20 mouse cellular contexts compared by ENCODE assay signal in genomic region chr19:43480512-43480911, GRCm38 (mm10). TPM values are rescaled to one million over a fixed set of nuclear protein-coding genes. Genes with fewer than 3 reads are reported as not detected.
DNase-seq lines count a peak whose midpoint lies in the region; ATAC-seq and TF ChIP-seq lines count a peak whose summit lies in the region.
"Had no signal": no experiment of that assay in that cellular context is flagged by ENCODE, and none has a peak within 500 bp of the region (broad histone marks: within the 10 kb centered on the region; RNA-seq: fewer than 3 reads in every experiment).

No protein-coding gene starts in this region.

- peak; percentile 38 for DNase-seq in 3T3-L1 (ENCODE audit: low read depth, low spot score)
- DNase-seq in NIH3T3 (ENCODE audit: low read depth): peak; percentile 42
- DNase-seq in embryonic facial prominence, embryonic 14.5 days (ENCODE audit: low spot score): peak; percentile 42
- DNase-seq in left cerebral cortex, postnatal 25 days (ENCODE audit: low spot score in 2 of 2): no peak
- DNase-seq in thymus, postnatal 36 days: no peak
- DNase-seq in left cerebral cortex, postnatal 10 days (ENCODE audit: extremely low spot score in 1 of 2, low spot score in 2 of 2): no peak
- DNase-seq: adrenal gland, postnatal 10 days; cerebellum, adult 11-12 months; cerebellum, adult 9-10 months; cerebellum, postnatal 25 days; gastrocnemius, postnatal 36 days; heart, adult 11 months; heart, postnatal 10 days; heart, postnatal 4 days; kidney, adult 2 months had no signal

- no peaks in the 10 kb centered on the region for H3K9me3 ChIP-seq in intestine, postnatal 0 days (ENCODE audit: control insufficient read depth)
- no peaks in the 10 kb centered on the region for H3K9me3 ChIP-seq in intestine, embryonic 15.5 days
- H3K9me3 ChIP-seq in embryonic facial prominence, embryonic 14.5 days (ENCODE audit: control insufficient read depth, low read length): no peaks in the 10 kb centered on the region
- H3K9me3 ChIP-seq: hindbrain, embryonic 12.5 days had no signal

- H3K36me3 ChIP-seq in intestine, postnatal 0 days (ENCODE audit: control insufficient read depth, insufficient read depth): no peaks in the 10 kb centered on the region
- H3K36me3 ChIP-seq in intestine, embryonic 15.5 days: no peaks in the 10 kb centered on the region
- H3K36me3 ChIP-seq in embryonic facial prominence, embryonic 14.5 days (ENCODE audit: control insufficient read depth, insufficient read depth, low read length): no peaks in the 10 kb centered on the region
- H3K36me3 ChIP-seq: hindbrain, embryonic 12.5 days had no signal

- TF ChIP-seq CTCF in intestine, postnatal 0 days (IDR thresholded peaks at IDR 0.05; ENCODE audit: low read depth): no peak

- no peak overlapping the region for H3K27ac ChIP-seq in intestine, postnatal 0 days (ENCODE audit: low read depth, low read length)
- H3K27ac ChIP-seq in intestine, embryonic 15.5 days: no peak overlapping the region
- peak overlapping the region; percentile 31 for H3K27ac ChIP-seq in embryonic facial prominence, embryonic 14.5 days (replicated peaks; ENCODE audit: low read depth, low read length)
- H3K27ac ChIP-seq: hindbrain, embryonic 12.5 days had no signal

- no peak for ATAC-seq in intestine, postnatal 0 days
- ATAC-seq in intestine, embryonic 15.5 days: no peak
- no peak for ATAC-seq in embryonic facial prominence, embryonic 14.5 days (ENCODE audit: low read depth)
- ATAC-seq: forebrain, embryonic 14.5 days; hindbrain, embryonic 16.5 days had no signal

- H3K27me3 ChIP-seq in intestine, postnatal 0 days (replicated peaks; ENCODE audit: control insufficient read depth, insufficient read depth, low read length): no peaks in the 10 kb centered on the region
- no peaks in the 10 kb centered on the region for H3K27me3 ChIP-seq in intestine, embryonic 15.5 days (replicated peaks)
- H3K27me3 ChIP-seq in embryonic facial prominence, embryonic 14.5 days (replicated peaks; ENCODE audit: control insufficient read depth, insufficient read depth, low read length): no peaks in the 10 kb centered on the region
- H3K27me3 ChIP-seq: hindbrain, embryonic 12.5 days had no signal

- no peaks in the 10 kb centered on the region for H3K4me1 ChIP-seq in intestine, postnatal 0 days (replicated peaks; ENCODE audit: control insufficient read depth, insufficient read depth, low read length)
- H3K4me1 ChIP-seq in intestine, embryonic 15.5 days (replicated peaks): no peaks in the 10 kb centered on the region
- peaks cover 17% of the 10 kb centered on the region; the same call in 1 of the 2 replicates for H3K4me1 ChIP-seq in embryonic facial prominence, embryonic 14.5 days (ENCODE audit: control insufficient read depth, insufficient read depth, low read length)

- WGBS in intestine, postnatal 0 days: 56% methylated on average over 9 of the region's 9 CpGs
- WGBS in intestine, embryonic 15.5 days: 69% methylated on average over 9 of the region's 9 CpGs
- WGBS in embryonic facial prominence, embryonic 14.5 days: 40% methylated on average over 9 of the region's 9 CpGs

- intact Hi-C loops in left cerebral cortex, postnatal 25 days (cut with DNase I): no loop called here
- intact Hi-C loops in left cerebral cortex, postnatal 10 days (cut with DNase I): loop anchor here (10.0 kb wide), 1 partner anchor 686 kb away; no protein-coding TSS in a partner anchor

- H3K4me2 ChIP-seq in intestine, postnatal 0 days (replicated peaks; ENCODE audit: low read depth): no peak overlapping the region
- no peak overlapping the region for H3K4me2 ChIP-seq in intestine, embryonic 15.5 days (replicated peaks)
- H3K4me2 ChIP-seq in embryonic facial prominence, embryonic 14.5 days (ENCODE audit: low read depth, low read length): no peak overlapping the region
- H3K4me2 ChIP-seq: hindbrain, embryonic 12.5 days had no signal

- 0 out of 2 replicates have a peak overlapping the region, but pooled peaks have one; percentile 11 for H3K9ac ChIP-seq in intestine, postnatal 0 days (ENCODE audit: low read depth, low read length)
- H3K9ac ChIP-seq in intestine, embryonic 15.5 days: no peak overlapping the region
- H3K9ac ChIP-seq in embryonic facial prominence, embryonic 14.5 days (ENCODE audit: low read depth, low read length): no peak overlapping the region
- H3K9ac ChIP-seq: hindbrain, embryonic 12.5 days had no signal

- no peak overlapping the region for H3K4me3 ChIP-seq in intestine, postnatal 0 days (ENCODE audit: low read depth, low read length)
- no peak overlapping the region for H3K4me3 ChIP-seq in intestine, embryonic 15.5 days (replicated peaks)
- H3K4me3 ChIP-seq in embryonic facial prominence, embryonic 14.5 days (ENCODE audit: low read depth, low read length): no peak overlapping the region
- H3K4me3 ChIP-seq: hindbrain, embryonic 12.5 days had no signal

RNA-seq across cellular contexts. Expression of gene Cnnm1, which starts 40.3 kb away (rescaled TPM):
- 5.4 and 5.5 TPM in 2 replicates for polyA plus RNA-seq in intestine, postnatal 0 days (2015; fragmentation: Nextera tagmentation; extraction: Ambion mirVana)
- 0.64 and 0.93 TPM in 2 replicates for polyA plus RNA-seq in intestine, embryonic 15.5 days (2015; fragmentation: Nextera tagmentation; extraction: Ambion mirVana)
- 0.96 and 1.4 TPM in 2 replicates for polyA plus RNA-seq in embryonic facial prominence, embryonic 14.5 days (2014; fragmentation: Nextera tagmentation; extraction: Ambion mirVana)
- total RNA-seq in left cerebral cortex, postnatal 25 days (2021): 10 to 100 TPM; 95.3 to 98.9 TPM
- 10 to 100 TPM; 39.3 to 40.4 TPM for total RNA-seq in left cerebral cortex, postnatal 10 days (2021)
- total RNA-seq: gastrocnemius, postnatal 36 days had no signal

RNA-seq across cellular contexts. Expression of gene Got1, which starts 43.9 kb away (rescaled TPM):
- polyA plus RNA-seq in intestine, postnatal 0 days (2015; fragmentation: Nextera tagmentation; extraction: Ambion mirVana): 82.3 and 85.0 TPM in 2 replicates
- polyA plus RNA-seq in intestine, embryonic 15.5 days (2015; fragmentation: Nextera tagmentation; extraction: Ambion mirVana): 58.7 and 60.7 TPM in 2 replicates
- 33.1 and 34.4 TPM in 2 replicates for polyA plus RNA-seq in embryonic facial prominence, embryonic 14.5 days (2014; fragmentation: Nextera tagmentation; extraction: Ambion mirVana)
- 100 to 1,000 TPM; 340 to 351 TPM for total RNA-seq in left cerebral cortex, postnatal 25 days (2021)
- 100 to 1,000 TPM; 213 to 228 TPM for total RNA-seq in left cerebral cortex, postnatal 10 days (2021)

Comparison
In these comparisons a context has a peak if more than half of its experiments do, and no peak if none do; other contexts are left out.
1. DNase-seq: peak in 3T3-L1 (single experiment), NIH3T3 (single experiment) and embryonic facial prominence, embryonic 14.5 days (single experiment); none in left cerebral cortex, postnatal 25 days (0 of 2), thymus, postnatal 36 days (0 of 2) and left cerebral cortex, postnatal 10 days (0 of 2).